Mouse (Mus musculus): ENCODE measurements around the gene Plekhh2. TPM values are rescaled to one million over a fixed set of nuclear protein-coding genes. Genes with fewer than 3 reads are reported as not detected.
A peak's percentile ranks its signal among the peaks of the same experiment; 100 is the strongest.

Plekhh2 gene
- polyA plus RNA-seq, 1 experiment from 2014 or later: 13.9 TPM

GRCm38 (mm10) chr17:84619112-84619511 is 107.4 kb downstream of the Plekhh2 start:
- Histone ChIP-seq H3K9me3 (ENCODE audit: control insufficient read depth, low read length) (no peaks in the 10 kb centered on the region), H3K4me2 (replicated peaks; ENCODE audit: low read depth, low read length) (no peak overlapping the region), H3K4me3 (ENCODE audit: low read length) (no peak overlapping the region), H3K36me3 (ENCODE audit: control insufficient read depth, insufficient read depth, low read length) (peaks cover 21% of the 10 kb centered on the region), H3K27me3 (ENCODE audit: control insufficient read depth, insufficient read depth, low read length) (no peaks in the 10 kb centered on the region), H3K9ac (ENCODE audit: low read depth, low read length) (no peak overlapping the region), H3K4me1 (ENCODE audit: control insufficient read depth, insufficient read depth, low read length) (no peaks in the 10 kb centered on the region), H3K27ac (ENCODE audit: low read depth, low read length) (no peak overlapping the region)
- whole genome bisulfite sequencing: 89% methylated on average over 7 of the region's 7 CpGs
- no peak for ATAC-seq (ENCODE audit: low FRiP score, low TSS enrichment)

GRCm38 (mm10) chr17:84620076-84620475 is 108.4 kb downstream of the Plekhh2 start:
- ATAC-seq (ENCODE audit: low FRiP score, low TSS enrichment): no peak
- Histone ChIP-seq H3K36me3 (ENCODE audit: control insufficient read depth, insufficient read depth, low read length) (peaks cover 14% of the 10 kb centered on the region; the same call in 1 of the 2 replicates), H3K9ac (ENCODE audit: low read depth, low read length) (no peak overlapping the region), H3K4me2 (replicated peaks; ENCODE audit: low read depth, low read length) (no peak overlapping the region), H3K9me3 (ENCODE audit: control insufficient read depth, low read length) (no peaks in the 10 kb centered on the region), H3K27ac (ENCODE audit: low read depth, low read length) (no peak overlapping the region), H3K27me3 (ENCODE audit: control insufficient read depth, insufficient read depth, low read length) (no peaks in the 10 kb centered on the region), H3K4me1 (ENCODE audit: control insufficient read depth, insufficient read depth, low read length) (no peaks in the 10 kb centered on the region), H3K4me3 (ENCODE audit: low read length) (no peak overlapping the region)
- WGBS: 88% methylated on average over 3 of the region's 3 CpGs

DNA sequence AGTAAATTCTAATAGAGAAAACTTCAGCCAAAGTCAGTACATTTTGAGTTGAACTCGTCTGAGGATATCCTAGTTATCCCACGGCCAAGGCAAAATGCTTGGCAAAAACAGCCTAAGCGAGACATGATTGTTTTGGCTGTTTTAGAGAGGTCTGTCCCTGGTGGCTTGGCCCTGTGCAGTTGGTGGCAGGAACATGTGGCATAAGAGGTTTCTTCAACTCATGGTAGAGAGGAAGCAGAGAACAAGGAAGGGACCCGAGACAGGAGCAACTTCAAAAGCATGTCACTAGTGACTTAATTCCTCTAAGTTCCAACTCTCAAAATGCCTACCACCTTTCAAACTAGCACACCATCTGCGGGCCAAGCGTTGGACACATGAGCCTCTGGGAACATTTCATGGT is 108.9 kb downstream of the Plekhh2 start:
- Histone ChIP-seq H3K9ac (ENCODE audit: low read depth, low read length) (no peak overlapping the region), H3K4me2 (replicated peaks; ENCODE audit: low read depth, low read length) (no peak overlapping the region), H3K4me1 (ENCODE audit: control insufficient read depth, insufficient read depth, low read length) (no peaks in the 10 kb centered on the region), H3K9me3 (ENCODE audit: control insufficient read depth, low read length) (no peaks in the 10 kb centered on the region), H3K36me3 (ENCODE audit: control insufficient read depth, insufficient read depth, low read length) (peaks cover 14% of the 10 kb centered on the region; the same call in 1 of the 2 replicates), H3K4me3 (ENCODE audit: low read length) (no peak overlapping the region), H3K27ac (ENCODE audit: low read depth, low read length) (no peak overlapping the region), H3K27me3 (ENCODE audit: control insufficient read depth, insufficient read depth, low read length) (no peaks in the 10 kb centered on the region)
- ATAC-seq (ENCODE audit: low FRiP score, low TSS enrichment): no peak
- WGBS: 89% methylated on average over 6 of the region's 6 CpGs

DNA sequence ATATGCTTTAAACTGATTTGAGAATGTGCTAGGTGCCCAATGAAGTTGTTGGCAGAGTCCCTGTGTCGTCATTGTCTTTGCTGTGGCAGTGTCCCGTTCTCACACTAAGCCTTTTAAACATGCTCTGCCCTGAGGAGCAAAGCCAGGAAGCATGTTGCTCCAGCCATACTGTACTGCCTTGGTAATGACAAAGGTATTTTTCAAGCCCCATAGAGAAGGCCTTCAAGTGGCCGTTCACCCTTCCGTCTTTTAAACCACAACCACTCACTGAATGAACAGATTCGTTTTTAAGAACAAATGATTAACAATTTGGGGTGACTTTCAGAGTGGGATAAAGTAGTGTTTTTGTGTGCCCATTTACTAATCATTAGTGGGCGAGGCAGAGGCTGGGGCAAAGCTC is 109.5 kb downstream of the Plekhh2 start:
- ATAC-seq (ENCODE audit: low FRiP score, low TSS enrichment): no peak
- Histone ChIP-seq H3K27me3 (ENCODE audit: control insufficient read depth, insufficient read depth, low read length) (no peaks in the 10 kb centered on the region), H3K4me3 (ENCODE audit: low read length) (no peak overlapping the region), H3K9me3 (ENCODE audit: control insufficient read depth, low read length) (no peaks in the 10 kb centered on the region), H3K4me1 (ENCODE audit: control insufficient read depth, insufficient read depth, low read length) (no peaks in the 10 kb centered on the region), H3K9ac (ENCODE audit: low read depth, low read length) (no peak overlapping the region), H3K36me3 (ENCODE audit: control insufficient read depth, insufficient read depth, low read length) (peaks cover 14% of the 10 kb centered on the region; the same call in 1 of the 2 replicates), H3K27ac (ENCODE audit: low read depth, low read length) (no peak overlapping the region), H3K4me2 (replicated peaks; ENCODE audit: low read depth, low read length) (no peak overlapping the region)
- WGBS: 92% methylated on average over 6 of the region's 6 CpGs

- H3K4me3 ChIP-seq (ENCODE audit: low read length): no peak overlapping the region
- ATAC-seq (ENCODE audit: low FRiP score, low TSS enrichment): no peak
- no peak overlapping the region for H3K9ac ChIP-seq (ENCODE audit: low read depth, low read length)
- no peaks in the 10 kb centered on the region for H3K4me1 ChIP-seq (ENCODE audit: control insufficient read depth, insufficient read depth, low read length)
- no peak overlapping the region for H3K27ac ChIP-seq (ENCODE audit: low read depth, low read length)
- H3K9me3 ChIP-seq (ENCODE audit: control insufficient read depth, low read length): no peaks in the 10 kb centered on the region
- WGBS: 85% methylated on average over 4 of the region's 4 CpGs
- peaks cover 14% of the 10 kb centered on the region; the same call in 1 of the 2 replicates for H3K36me3 ChIP-seq (ENCODE audit: control insufficient read depth, insufficient read depth, low read length)
- no peaks in the 10 kb centered on the region for H3K27me3 ChIP-seq (ENCODE audit: control insufficient read depth, insufficient read depth, low read length)
- H3K4me2 ChIP-seq (replicated peaks; ENCODE audit: low read depth, low read length): no peak overlapping the region
Observed at GRCm38 (mm10) chr17:84622028-84622427, 110.3 kb downstream of the Plekhh2 start.

GRCm38 (mm10) chr17:84622873-84623272 is 111.2 kb downstream of the Plekhh2 start:
- H3K4me3 ChIP-seq (ENCODE audit: low read length): no peak overlapping the region
- ATAC-seq (ENCODE audit: low FRiP score, low TSS enrichment): no peak
- H3K9ac ChIP-seq (ENCODE audit: low read depth, low read length): no peak overlapping the region
- no peaks in the 10 kb centered on the region for H3K9me3 ChIP-seq (ENCODE audit: control insufficient read depth, low read length)
- H3K36me3 ChIP-seq (ENCODE audit: control insufficient read depth, insufficient read depth, low read length): peaks cover 13% of the 10 kb centered on the region; the same call in 1 of the 2 replicates
- WGBS: 61% methylated on average over 2 of the region's 2 CpGs
- no peaks in the 10 kb centered on the region for H3K4me1 ChIP-seq (ENCODE audit: control insufficient read depth, insufficient read depth, low read length)
- no peak overlapping the region for H3K27ac ChIP-seq (ENCODE audit: low read depth, low read length)
- no peak overlapping the region for H3K4me2 ChIP-seq (replicated peaks; ENCODE audit: low read depth, low read length)
- H3K27me3 ChIP-seq (ENCODE audit: control insufficient read depth, insufficient read depth, low read length): no peaks in the 10 kb centered on the region

GRCm38 (mm10) chr17:84626276-84626856 is 114.7 kb downstream of the Plekhh2 start, which contains the start of gene Dync2li1:
TSS of gene Dync2li1 (plus strand) at chr17:84626496.
- peak; percentile 97 for ATAC-seq (ENCODE audit: low FRiP score, low TSS enrichment)
- peak within 1 kb of the TSS; percentile 57 for H3K9ac ChIP-seq (ENCODE audit: low read depth, low read length)
- no peaks in the 10 kb centered on the region for H3K27me3 ChIP-seq (ENCODE audit: control insufficient read depth, insufficient read depth, low read length)
- H3K27ac ChIP-seq (ENCODE audit: low read depth, low read length): peak within 1 kb of the TSS; percentile 51; the same call in 1 of the 2 replicates
- peak within 1 kb of the TSS; percentile 45 for H3K4me3 ChIP-seq (ENCODE audit: low read length)
- peak within 1 kb of the TSS; percentile 69 for H3K4me2 ChIP-seq (replicated peaks; ENCODE audit: low read depth, low read length)
- H3K9me3 ChIP-seq (ENCODE audit: control insufficient read depth, low read length): no peaks in the 10 kb centered on the region
- WGBS: under 1% methylated on average over 25 of the region's 25 CpGs
- H3K36me3 ChIP-seq (ENCODE audit: control insufficient read depth, insufficient read depth, low read length): no peaks in the 10 kb centered on the region
- no peaks in the 10 kb centered on the region for H3K4me1 ChIP-seq (ENCODE audit: control insufficient read depth, insufficient read depth, low read length)

- Histone ChIP-seq H3K27me3 (ENCODE audit: control insufficient read depth, insufficient read depth, low read length) (no peaks in the 10 kb centered on the region), H3K4me3 (ENCODE audit: low read length) (peak overlapping the region; percentile 45), H3K27ac (ENCODE audit: low read depth, low read length) (peak overlapping the region; percentile 51; the same call in 1 of the 2 replicates), H3K9me3 (ENCODE audit: control insufficient read depth, low read length) (no peaks in the 10 kb centered on the region), H3K4me2 (replicated peaks; ENCODE audit: low read depth, low read length) (peak overlapping the region; percentile 69), H3K4me1 (ENCODE audit: control insufficient read depth, insufficient read depth, low read length) (no peaks in the 10 kb centered on the region), H3K36me3 (ENCODE audit: control insufficient read depth, insufficient read depth, low read length) (no peaks in the 10 kb centered on the region), H3K9ac (ENCODE audit: low read depth, low read length) (peak overlapping the region; percentile 57)
- peak; percentile 65 for ATAC-seq (ENCODE audit: low FRiP score, low TSS enrichment)
- 17% methylated on average over 9 of the region's 9 CpGs for WGBS
Observed at GRCm38 (mm10) chr17:84626857-84627305, 115.2 kb downstream of the Plekhh2 start.

- no peak overlapping the region for H3K9ac ChIP-seq (ENCODE audit: low read depth, low read length)
- ATAC-seq (ENCODE audit: low FRiP score, low TSS enrichment): no peak
- no peak overlapping the region for H3K27ac ChIP-seq (ENCODE audit: low read depth, low read length)
- H3K4me2 ChIP-seq (replicated peaks; ENCODE audit: low read depth, low read length): no peak overlapping the region
- H3K9me3 ChIP-seq (ENCODE audit: control insufficient read depth, low read length): no peaks in the 10 kb centered on the region
- H3K27me3 ChIP-seq (ENCODE audit: control insufficient read depth, insufficient read depth, low read length): no peaks in the 10 kb centered on the region
- WGBS: 75% methylated on average over 10 of the region's 10 CpGs
- H3K4me3 ChIP-seq (ENCODE audit: low read length): no peak overlapping the region
- no peaks in the 10 kb centered on the region; the same call in 1 of the 2 replicates for H3K36me3 ChIP-seq (ENCODE audit: control insufficient read depth, insufficient read depth, low read length)
- H3K4me1 ChIP-seq (ENCODE audit: control insufficient read depth, insufficient read depth, low read length): no peaks in the 10 kb centered on the region
Observed at GRCm38 (mm10) chr17:84627721-84628120, 116.0 kb downstream of the Plekhh2 start.
